Mouse (Mus musculus): ENCODE results near the gene Clca4a. TPM values are rescaled to one million over a fixed set of nuclear protein-coding genes. Genes with fewer than 3 reads are reported as not detected.

Clca4a gene
- total RNA-seq, 2 experiments from 2014 or later, result not detected

Other genes with a start within 250 kb of the Clca4a start
- 1 to 10 TPM; 4.8 to 5.8 TPM for gene Clca3a1, start 214.1 kb downstream of the Clca4a start, total RNA-seq (2021)
- 1 to 10 TPM; 1.2 to 1.9 TPM for gene Clca3a2, start 155.6 kb downstream of the Clca4a start, total RNA-seq (2021)
- gene Clca3b, start 125.7 kb downstream of the Clca4a start, total RNA-seq (2021), result not detected
- not detected for gene Clca4b, start 42.5 kb downstream of the Clca4a start, total RNA-seq (2021)
- not detected for gene Clca1, start 57.7 kb upstream of the Clca4a start, total RNA-seq (2021)
- gene Clca2, start 124.4 kb upstream of the Clca4a start, total RNA-seq (2021), result under 1 TPM; 0.10 to 0.15 TPM
- 10 to 100 TPM; 15.2 to 16.7 TPM for gene Odf2l, start 143.5 kb upstream of the Clca4a start, total RNA-seq (2021)

All from heart, postnatal 10 days (tissue).